Mouse (Mus musculus) forebrain, embryonic 10.5 days (tissue): ENCODE results near the gene Tapbp. TPM values are rescaled to one million over a fixed set of nuclear protein-coding genes. Genes with fewer than 3 reads are reported as not detected.
"Not testable (repeated sequence)": the region's sequence is repeated elsewhere in the genome, so short reads cannot be mapped to it uniquely, and the experiment has no call there.

Source experiments
- DNase-seq: peaks from one replicate; pipeline ENCODE4 v3.0.0-alpha.2; 2017; ENCODE audit warnings: low spot score; ENCODE audit errors: extremely low spot score
- H3K27ac ChIP-seq: fragments of 300-500 bp; sonication (generic); 2 replicates; pipeline ENCODE4 v1.5.1; 2016; ENCODE audit warnings: mild to moderate bottlenecking
- H3K27me3 ChIP-seq: fragments of 300-500 bp; sonication (generic); 2 replicates; pipeline ENCODE4 v1.6.1; 2016; ENCODE audit warnings: mild to moderate bottlenecking; ENCODE audit not compliant: poor library complexity, severe bottlenecking
- H3K36me3 ChIP-seq: fragments of 300-500 bp; sonication (generic); replicated peaks from 2 replicates; pipeline ENCODE4 v1.6.1; 2016; ENCODE audit warnings: mild to moderate bottlenecking, moderate library complexity
- H3K4me1 ChIP-seq: fragments of 300-500 bp; sonication (generic); 2 replicates; pipeline ENCODE4 v1.6.1; 2016
- H3K4me3 ChIP-seq: fragments of 300-500 bp; sonication (generic); 2 replicates; pipeline ENCODE4 v1.5.1; 2016; ENCODE audit warnings: mild to moderate bottlenecking, moderate library complexity
- H3K9me3 ChIP-seq: fragments of 300-500 bp; sonication (generic); 2 replicates; pipeline ENCODE4 v1.6.1; 2016; ENCODE audit warnings: mild to moderate bottlenecking, moderate library complexity
- WGBS: fragments of 180-500 bp; shearing (Covaris S2); methylation state at CpG from one replicate; pipeline ENCODE4 v1.1.7; 2016; 5-methylcytosine and 5-hydroxymethylcytosine counted together
- polyA plus RNA-seq: library from polyadenylated mRNA; unstranded; fragments of >200 nt; fragmentation: Nextera tagmentation; extraction: Ambion mirVana; gene quantifications from 2 replicates; pipeline ENCODE4 v1.2.1, GENCODE M21; 2016

Gene Tapbp
- polyA plus RNA-seq, 1 experiment from 2014 or later: 14.1 TPM

DNA sequence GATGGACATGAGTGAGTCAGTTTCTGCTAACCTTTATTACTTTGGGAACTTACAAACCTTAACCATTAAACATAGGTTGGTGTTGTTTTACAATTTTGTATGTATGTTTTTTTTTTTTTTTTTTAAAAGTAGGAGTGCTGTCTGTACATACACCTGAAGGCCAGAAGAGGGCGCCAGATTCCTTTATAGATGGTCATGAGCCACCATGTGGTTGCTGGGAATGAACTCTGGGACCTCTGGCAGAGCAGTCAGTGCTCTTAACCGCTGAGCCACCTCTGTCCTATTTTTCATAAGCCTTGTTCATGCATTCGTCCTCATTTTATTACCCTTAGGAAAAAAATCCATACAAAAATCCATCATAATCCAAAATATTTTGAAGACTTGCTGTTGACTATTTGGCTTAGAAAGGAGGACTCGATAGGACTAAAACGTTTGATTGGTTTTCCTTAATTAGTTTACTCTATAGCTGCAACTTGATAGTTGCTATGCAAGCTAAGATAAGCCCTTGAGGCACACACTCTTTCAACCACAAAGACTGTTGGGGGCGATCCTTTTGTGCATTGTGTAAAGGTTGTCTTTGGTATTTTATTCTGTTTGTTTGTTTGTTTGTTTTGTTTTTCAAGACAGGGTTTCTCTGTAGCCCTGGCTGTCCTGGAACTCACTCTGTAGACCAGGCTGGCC is 18.4 kb upstream of the Tapbp start:
- no peak overlapping the region for H3K4me3 ChIP-seq
- H3K9me3 ChIP-seq: no peaks in the 10 kb centered on the region
- WGBS: 47% methylated on average over 6 of the region's 6 CpGs
- no peaks in the 10 kb centered on the region for H3K4me1 ChIP-seq
- no peak overlapping the region for H3K27ac ChIP-seq
- no peaks in the 10 kb centered on the region for H3K27me3 ChIP-seq
- no peaks in the 10 kb centered on the region for H3K36me3 ChIP-seq
- no peak for DNase-seq

- H3K36me3 ChIP-seq, H3K4me3 ChIP-seq, H3K27ac ChIP-seq, H3K4me1 ChIP-seq, H3K27me3 ChIP-seq, H3K9me3 ChIP-seq, DNase-seq: not testable (repeated sequence)
- 89% methylated on average over 4 of the region's 4 CpGs for WGBS
These were observed 17.5 kb upstream of the Tapbp start for GRCm38 (mm10) chr17:33898193-33898592.

- Histone ChIP-seq H3K4me1 (peaks cover 4% of the 10 kb centered on the region), H3K4me3 (no peak overlapping the region), H3K27ac (no peak overlapping the region), H3K27me3 (no peaks in the 10 kb centered on the region), H3K36me3 (no peaks in the 10 kb centered on the region), H3K9me3 (no peaks in the 10 kb centered on the region)
- 86% methylated on average over 4 of the region's 4 CpGs for WGBS
- no peak for DNase-seq
These were observed 16.1 kb upstream of the Tapbp start for GRCm38 (mm10) chr17:33899642-33900041.

DNA sequence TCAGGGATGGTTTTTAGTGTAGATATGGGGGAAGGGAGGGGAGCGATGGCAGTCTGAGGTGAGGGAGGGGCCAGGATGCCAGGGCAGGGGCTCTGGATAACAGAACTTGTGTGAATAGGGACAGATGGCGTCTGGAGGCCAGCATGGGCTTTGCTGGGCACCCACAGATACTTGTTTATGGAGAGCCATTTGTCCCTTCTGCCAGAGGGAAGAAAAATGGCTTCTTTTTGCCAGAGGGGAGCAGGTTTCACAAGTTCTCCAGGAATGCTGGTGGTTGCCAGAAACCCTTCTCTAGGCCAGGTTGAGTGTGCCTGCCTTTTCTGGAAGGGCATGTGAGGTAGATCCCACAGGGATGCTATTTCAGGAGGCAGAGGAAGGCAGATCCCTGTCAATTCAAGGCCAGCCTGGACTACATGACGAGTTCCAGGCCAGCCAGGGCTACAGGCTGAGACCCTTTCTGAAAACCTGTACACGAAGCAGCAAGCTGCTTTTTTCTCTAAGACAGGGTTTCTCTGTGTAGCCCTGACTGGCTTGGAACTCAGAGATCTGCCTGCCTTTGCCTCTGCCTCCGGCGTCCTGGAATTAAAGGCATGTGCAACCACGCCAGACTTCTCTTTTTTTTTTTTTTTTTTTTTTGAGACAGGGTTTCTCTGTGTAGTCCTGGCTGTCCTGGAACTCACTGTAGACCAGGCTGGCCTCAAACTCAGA is 15.3 kb upstream of the Tapbp start:
- H3K4me3 ChIP-seq: no peak overlapping the region
- H3K4me1 ChIP-seq: peaks cover 9% of the 10 kb centered on the region
- 81% methylated on average over 7 of the region's 7 CpGs for WGBS
- no peaks in the 10 kb centered on the region for H3K9me3 ChIP-seq
- H3K36me3 ChIP-seq: no peaks in the 10 kb centered on the region
- no peak overlapping the region for H3K27ac ChIP-seq
- DNase-seq: no peak
- no peaks in the 10 kb centered on the region for H3K27me3 ChIP-seq

DNA sequence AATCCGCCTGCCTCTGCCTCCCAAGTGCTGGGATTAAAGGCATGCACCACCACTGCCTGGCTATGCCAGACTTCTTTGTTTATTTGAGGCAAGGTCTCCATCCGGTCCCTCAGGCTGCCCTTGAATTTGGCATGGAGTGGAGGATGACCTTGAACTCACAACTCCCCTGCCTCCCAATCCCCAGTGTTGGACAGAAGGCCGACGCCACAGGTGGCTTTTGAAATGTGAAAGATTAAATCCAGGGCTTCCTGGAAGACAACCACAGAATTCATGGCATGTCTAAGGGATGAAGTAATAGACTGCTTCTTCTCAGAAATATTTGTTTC is 14.7 kb upstream of the Tapbp start:
- Histone ChIP-seq H3K27ac (no peak overlapping the region), H3K27me3 (no peaks in the 10 kb centered on the region), H3K36me3 (no peaks in the 10 kb centered on the region), H3K4me3 (no peak overlapping the region), H3K4me1 (peaks cover 9% of the 10 kb centered on the region), H3K9me3 (no peaks in the 10 kb centered on the region)
- WGBS: 86% methylated on average over 4 of the region's 4 CpGs
- DNase-seq: no peak

DNA sequence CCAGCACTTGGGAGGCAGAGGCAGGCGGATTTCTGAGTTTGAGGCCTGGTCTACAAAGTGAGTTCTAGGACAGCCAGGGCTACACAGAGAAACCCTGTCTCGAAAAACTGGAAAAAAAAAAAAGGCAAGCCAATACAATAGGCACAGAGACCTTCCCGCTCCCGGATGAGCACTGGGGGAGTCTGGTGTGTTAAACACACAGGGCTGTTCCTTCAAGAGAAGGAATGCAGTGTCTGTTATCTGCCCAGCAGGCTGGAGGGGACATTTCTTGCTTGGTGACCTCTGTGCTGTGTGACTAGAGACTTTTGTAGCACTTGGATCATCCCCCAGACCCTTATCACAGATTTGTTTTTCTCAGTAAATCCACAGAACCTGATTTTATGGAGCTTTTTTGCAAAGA is 14.0 kb upstream of the Tapbp start:
- H3K36me3 ChIP-seq: no peaks in the 10 kb centered on the region
- no peak overlapping the region for H3K27ac ChIP-seq
- no peaks in the 10 kb centered on the region for H3K9me3 ChIP-seq
- peaks cover 9% of the 10 kb centered on the region for H3K4me1 ChIP-seq
- no peak overlapping the region for H3K4me3 ChIP-seq
- H3K27me3 ChIP-seq: no peaks in the 10 kb centered on the region
- DNase-seq: no peak
- WGBS: 81% methylated on average over 4 of the region's 4 CpGs

- H3K4me1 ChIP-seq: peaks cover 9% of the 10 kb centered on the region
- H3K36me3 ChIP-seq: no peaks in the 10 kb centered on the region
- no peak overlapping the region for H3K27ac ChIP-seq
- H3K27me3 ChIP-seq: no peaks in the 10 kb centered on the region
- H3K9me3 ChIP-seq: no peaks in the 10 kb centered on the region
- no peak for DNase-seq
- 90% methylated on average over 4 of the region's 4 CpGs for WGBS
- no peak overlapping the region for H3K4me3 ChIP-seq
These were observed 13.6 kb upstream of the Tapbp start for GRCm38 (mm10) chr17:33902079-33902478.

DNA sequence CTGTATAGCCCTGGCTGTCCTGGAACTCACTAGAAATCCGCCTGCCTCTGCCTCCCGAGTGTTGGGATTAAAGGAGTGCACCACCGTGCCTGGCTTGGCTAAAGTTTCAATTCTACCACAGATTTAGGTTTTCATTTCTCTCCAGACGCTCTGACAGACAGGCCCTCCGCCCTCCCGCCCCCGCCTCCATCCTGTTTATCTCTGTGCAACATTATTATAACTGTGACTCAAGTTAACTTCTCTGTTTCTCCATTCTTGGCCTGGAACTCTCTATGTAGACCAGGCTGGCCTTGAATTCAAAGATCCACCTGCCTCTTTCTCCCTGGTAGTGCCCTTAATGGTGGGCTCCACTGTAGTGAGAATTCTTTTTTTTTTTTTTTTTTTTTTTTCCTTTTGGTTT is 13.2 kb upstream of the Tapbp start:
- no peak for DNase-seq
- 91% methylated on average over 7 of the region's 7 CpGs for WGBS

GRCm38 (mm10) chr17:33903911-33904651 is 11.6 kb upstream of the Tapbp start:
- DNase-seq, H3K27ac ChIP-seq, H3K27me3 ChIP-seq, H3K9me3 ChIP-seq, H3K4me3 ChIP-seq, H3K36me3 ChIP-seq: not testable (repeated sequence)
- H3K4me1 ChIP-seq: peaks cover 24% of the 10 kb centered on the region
- 77% methylated on average over 6 of the region's 6 CpGs for WGBS

More for the DNA sequence above, 13.2 kb upstream of the Tapbp start:
- no peak overlapping the region for H3K27ac ChIP-seq
- H3K27me3 ChIP-seq: no peaks in the 10 kb centered on the region
- no peaks in the 10 kb centered on the region for H3K9me3 ChIP-seq
- H3K4me1 ChIP-seq: peaks cover 9% of the 10 kb centered on the region
- H3K36me3 ChIP-seq: no peaks in the 10 kb centered on the region
- no peak overlapping the region for H3K4me3 ChIP-seq

DNA sequence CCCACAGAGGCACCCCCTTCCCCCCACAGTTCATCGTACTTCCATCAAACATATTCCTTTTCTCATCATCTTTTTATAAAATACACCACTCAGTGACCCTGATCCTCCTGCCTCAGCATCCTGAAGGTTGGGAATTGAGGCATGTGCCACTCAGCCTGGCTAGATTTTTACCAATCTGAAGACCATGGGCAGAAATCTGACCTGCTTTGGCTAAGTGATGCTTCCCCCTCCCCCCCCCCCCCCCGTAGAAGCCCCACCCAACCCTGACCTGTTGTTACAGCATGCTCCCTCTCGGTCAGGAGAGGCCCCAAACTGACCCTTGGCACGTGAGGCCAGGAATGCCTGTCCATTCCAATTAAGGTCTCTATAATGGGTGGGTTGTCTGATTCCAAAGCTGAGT is 10.9 kb upstream of the Tapbp start, which contains the start of gene Platr17:
TSS of gene Platr17 (plus strand) at position 301 of the 400 bp plus-strand sequence.
- not testable (repeated sequence) for DNase-seq, H3K9me3 ChIP-seq, H3K4me3 ChIP-seq, H3K27me3 ChIP-seq, H3K36me3 ChIP-seq, H3K27ac ChIP-seq
- peaks cover 28% of the 10 kb centered on the region for H3K4me1 ChIP-seq
- WGBS: 34% methylated on average over 4 of the region's 4 CpGs

- DNase-seq: no peak
- peaks cover 32% of the 10 kb centered on the region for H3K36me3 ChIP-seq
- peak overlapping the region; percentile 95 for H3K4me3 ChIP-seq
- H3K27ac ChIP-seq: peak overlapping the region; percentile 94
- 1% methylated on average over 44 of the region's 44 CpGs for WGBS
- peaks cover 53% of the 10 kb centered on the region for H3K4me1 ChIP-seq
- H3K27me3 ChIP-seq: no peaks in the 10 kb centered on the region
- H3K9me3 ChIP-seq: no peaks in the 10 kb centered on the region
These were observed 7.2 kb upstream of the Tapbp start for GRCm38 (mm10) chr17:33908331-33909076.

DNA sequence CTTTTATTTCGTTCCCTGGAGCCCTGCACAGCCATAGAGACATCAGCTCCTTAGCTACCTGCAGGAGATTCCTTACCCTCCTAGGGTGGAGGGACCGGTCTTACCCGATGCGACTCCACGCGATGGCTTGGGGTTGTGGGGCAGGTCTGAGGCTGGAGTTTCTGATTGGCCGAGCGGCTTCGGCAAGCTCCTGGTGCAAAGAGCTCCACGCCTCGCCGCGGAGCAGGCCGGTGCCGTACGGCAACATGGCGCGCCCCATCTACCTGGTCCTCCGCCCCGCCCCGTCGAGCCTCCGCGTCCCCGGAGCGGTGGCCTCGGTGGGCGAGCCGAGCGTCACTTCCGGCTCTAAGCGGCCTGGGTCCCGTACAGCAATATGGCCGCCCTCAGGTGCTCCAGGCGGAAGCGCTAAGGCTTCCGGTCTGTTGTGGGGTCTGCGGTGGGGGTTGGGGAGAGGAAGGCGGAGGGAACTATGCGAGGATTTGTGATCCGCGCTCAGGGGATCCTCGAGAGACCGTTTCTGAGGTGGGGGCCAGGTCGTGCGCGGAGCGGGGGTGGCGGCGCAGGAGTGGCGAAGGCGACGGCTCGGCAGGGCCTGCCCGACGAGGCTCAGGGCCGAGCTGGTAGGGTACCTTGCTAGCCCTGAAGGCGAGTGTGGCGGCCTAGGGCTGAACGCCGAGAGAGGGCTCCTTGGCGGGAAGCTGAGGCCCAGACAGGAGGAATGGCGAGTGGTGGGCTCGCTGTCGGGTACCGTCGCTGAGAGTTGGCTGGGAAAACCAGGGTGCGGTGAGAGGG is 6.4 kb upstream of the Tapbp start, which contains the start of gene Daxx:
TSS of gene Daxx (plus strand) at position 338 of the 792 bp plus-strand sequence.
- peaks cover 40% of the 10 kb centered on the region for H3K36me3 ChIP-seq
- no peaks in the 10 kb centered on the region for H3K9me3 ChIP-seq
- under 1% methylated on average over 68 of the region's 68 CpGs for WGBS
- H3K27me3 ChIP-seq: no peaks in the 10 kb centered on the region
- peak; percentile 99 for DNase-seq
- H3K27ac ChIP-seq: peak within 1 kb of the TSS; percentile 94
- peaks cover 56% of the 10 kb centered on the region for H3K4me1 ChIP-seq
- H3K4me3 ChIP-seq: peak within 1 kb of the TSS; percentile 95
